Mouse (Mus musculus) liver, adult 2 months (tissue): ENCODE measurements at regions not wholly inside any gene's neighbourhood (a gene's known extent, or its start where the extent isn't known, plus 50 kb on each side); places are given as distances from the start of the nearest gene placed in this dataset.

ENCODE experiments used
- CTCF ChIP-seq: fragments of 200-500 bp; IDR thresholded peaks from 2 replicates; pipeline ENCODE4 v1.5.1; 2011; ENCODE audit warnings: low read depth, low read length, control low read depth
- POLR2A ChIP-seq: fragments of 200-500 bp; IDR thresholded peaks from 2 replicates; pipeline ENCODE4 v1.6.1; 2011; ENCODE audit warnings: low read length, control low read depth; ENCODE audit not compliant: insufficient read depth; ENCODE audit errors: extremely low read depth

- TF ChIP-seq POLR2A: no peak
- TF ChIP-seq CTCF: no peak
These were observed 114.5 kb upstream of the Gorab start for GRCm38 (mm10) chr1:163517966-163518365.
